Mouse (Mus musculus) embryonic facial prominence, embryonic 10.5 days (tissue): Measurements from ENCODE around the gene Ryr1. TPM values are rescaled to one million over a fixed set of nuclear protein-coding genes. Genes with fewer than 3 reads are reported as not detected.

Source experiments
- DNase-seq: peaks from one replicate; pipeline ENCODE4 v3.0.0-alpha.2; 2017; ENCODE audit warnings: low spot score
- H3K27ac ChIP-seq: fragments of 300-500 bp; sonication (generic); replicated peaks from 2 replicates; pipeline ENCODE4 v1.5.1; 2016; ENCODE audit warnings: mild to moderate bottlenecking
- H3K27me3 ChIP-seq: fragments of 300-500 bp; sonication (generic); replicated peaks from 2 replicates; pipeline ENCODE4 v1.6.1; 2016; ENCODE audit warnings: low read depth, mild to moderate bottlenecking; ENCODE audit not compliant: poor library complexity, severe bottlenecking
- H3K36me3 ChIP-seq: fragments of 300-500 bp; sonication (generic); replicated peaks from 2 replicates; pipeline ENCODE4 v1.6.1; 2016; ENCODE audit warnings: mild to moderate bottlenecking, moderate library complexity
- H3K4me1 ChIP-seq: fragments of 300-500 bp; sonication (generic); 2 replicates; pipeline ENCODE4 v1.6.1; 2016
- H3K4me3 ChIP-seq: fragments of 300-500 bp; sonication (generic); 2 replicates; pipeline ENCODE4 v1.5.1; 2016; ENCODE audit warnings: mild to moderate bottlenecking, moderate library complexity
- H3K9me3 ChIP-seq: fragments of 300-500 bp; sonication (generic); 2 replicates; pipeline ENCODE4 v1.6.1; 2016; ENCODE audit warnings: mild to moderate bottlenecking
- WGBS: fragments of 180-500 bp; shearing (Covaris S2); methylation state at CpG from one replicate; pipeline ENCODE4 v1.1.7; 2016; 5-methylcytosine and 5-hydroxymethylcytosine counted together
- polyA plus RNA-seq: library from polyadenylated mRNA; unstranded; fragments of >200 nt; fragmentation: Nextera tagmentation; extraction: Ambion mirVana; gene quantifications from 2 replicates; pipeline ENCODE4 v1.2.1, GENCODE M21; 2016

Gene Ryr1
- polyA plus RNA-seq, 1 experiment from 2014 or later, result 1.8 TPM

DNA sequence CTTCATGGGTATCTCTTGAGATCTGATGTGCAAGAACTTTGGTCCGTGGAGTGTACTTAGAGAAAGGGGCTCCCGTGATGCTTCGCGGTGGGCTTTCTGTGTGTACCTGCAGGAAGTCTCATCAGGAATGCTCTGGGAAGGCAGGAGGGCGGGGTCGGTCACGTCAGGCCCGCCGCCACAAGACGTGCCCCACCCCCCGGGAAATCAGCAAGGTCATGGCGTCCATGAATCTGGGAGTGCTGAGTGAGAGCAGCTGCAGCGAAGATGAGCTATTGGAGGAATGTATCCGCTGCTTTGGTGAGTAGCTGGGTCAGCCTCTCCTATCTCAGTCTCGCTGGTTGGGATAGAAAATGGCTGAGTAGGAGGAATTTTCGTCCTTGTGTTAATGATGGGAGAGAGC, 12.4 kb upstream of the Ryr1 start:
- H3K27me3 ChIP-seq, result peaks cover 24% of the 10 kb centered on the region; the same call in 1 of the 2 replicates
- no peak overlapping the region for H3K27ac ChIP-seq
- H3K36me3 ChIP-seq, result no peaks in the 10 kb centered on the region
- WGBS, result 44% methylated on average over 16 of the region's 16 CpGs
- no peaks in the 10 kb centered on the region for H3K9me3 ChIP-seq
- peaks cover 24% of the 10 kb centered on the region for H3K4me1 ChIP-seq
- no peak for DNase-seq
- H3K4me3 ChIP-seq, result no peak overlapping the region

DNA sequence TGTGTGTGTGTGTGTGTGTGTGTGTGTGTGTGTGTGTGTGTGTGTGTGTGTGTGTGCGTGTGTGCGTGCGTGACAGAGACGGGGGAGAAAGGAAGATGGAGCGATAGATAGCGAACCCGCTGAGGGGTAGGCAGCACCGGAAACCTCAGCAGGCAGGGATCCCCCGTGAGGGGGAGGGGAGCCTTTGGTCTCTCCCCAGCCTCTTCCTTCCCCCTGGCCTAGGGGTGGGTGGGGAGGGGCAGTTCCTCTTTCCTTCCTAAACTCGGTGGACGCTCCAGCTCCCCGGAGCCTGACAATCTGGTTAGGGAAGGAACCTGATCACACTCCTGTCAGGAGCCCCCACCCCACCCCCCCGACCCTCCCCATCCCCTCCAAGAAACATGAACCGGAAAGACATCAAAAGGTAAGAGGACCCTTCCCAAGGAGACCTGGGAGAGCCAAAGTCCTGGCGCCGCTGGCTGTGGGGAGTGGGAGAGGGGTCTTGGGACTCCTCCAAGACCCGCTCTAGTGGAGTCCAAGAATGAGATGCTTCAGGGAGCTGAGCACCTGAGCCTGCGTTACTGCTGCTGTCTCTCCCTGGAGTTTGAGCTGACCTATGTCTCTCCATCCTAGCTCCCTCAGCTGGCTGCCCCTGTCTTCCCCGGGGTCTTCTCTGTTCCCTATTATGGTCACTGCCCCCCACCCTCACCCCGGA, 9.9 kb upstream of the Ryr1 start, which contains the start of gene Rasgrp4:
Gene Rasgrp4 (plus strand): TSS at position 159 of the 694 bp plus-strand sequence.
- no peaks in the 10 kb centered on the region for H3K9me3 ChIP-seq
- H3K36me3 ChIP-seq, result no peaks in the 10 kb centered on the region
- peak within 1 kb of the TSS; percentile 16; the same call in 1 of the 2 replicates for H3K27ac ChIP-seq
- H3K27me3 ChIP-seq, result peaks cover 24% of the 10 kb centered on the region; the same call in 1 of the 2 replicates
- DNase-seq, result peak; percentile 65
- under 1% methylated on average over 18 of the region's 20 CpGs for WGBS
- peak within 1 kb of the TSS; percentile 57 for H3K4me3 ChIP-seq
- H3K4me1 ChIP-seq, result peaks cover 24% of the 10 kb centered on the region

DNA sequence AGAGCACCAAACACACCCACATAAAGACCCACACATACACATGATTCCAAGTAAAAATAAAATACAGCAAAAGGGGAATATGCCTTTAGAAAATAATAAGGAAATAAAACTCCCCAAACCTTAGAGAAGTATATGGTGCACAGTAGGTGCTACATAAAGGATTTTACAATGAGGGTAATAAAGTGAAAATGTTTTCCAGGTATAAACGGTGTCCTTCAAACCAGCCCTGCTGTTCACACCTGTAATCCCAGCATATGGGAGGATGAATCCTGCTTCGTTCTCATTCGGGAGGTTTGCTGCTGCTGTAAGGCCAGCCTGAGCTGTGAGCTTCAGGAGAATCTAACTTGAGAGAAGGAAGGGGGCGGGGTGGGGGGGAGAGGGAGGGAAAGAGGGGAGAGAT, 9.3 kb upstream of the Ryr1 start:
- DNase-seq, result no peak
- peak overlapping the region; percentile 57 for H3K4me3 ChIP-seq
- WGBS, result 8% methylated on average over 4 of the region's 4 CpGs
- H3K27me3 ChIP-seq, result peaks cover 24% of the 10 kb centered on the region; the same call in 1 of the 2 replicates
- H3K9me3 ChIP-seq, result no peaks in the 10 kb centered on the region
- peaks cover 24% of the 10 kb centered on the region for H3K4me1 ChIP-seq
- 0 out of 2 replicates have a peak overlapping the region, but pooled peaks have one; percentile 16 for H3K27ac ChIP-seq
- no peaks in the 10 kb centered on the region for H3K36me3 ChIP-seq

DNA sequence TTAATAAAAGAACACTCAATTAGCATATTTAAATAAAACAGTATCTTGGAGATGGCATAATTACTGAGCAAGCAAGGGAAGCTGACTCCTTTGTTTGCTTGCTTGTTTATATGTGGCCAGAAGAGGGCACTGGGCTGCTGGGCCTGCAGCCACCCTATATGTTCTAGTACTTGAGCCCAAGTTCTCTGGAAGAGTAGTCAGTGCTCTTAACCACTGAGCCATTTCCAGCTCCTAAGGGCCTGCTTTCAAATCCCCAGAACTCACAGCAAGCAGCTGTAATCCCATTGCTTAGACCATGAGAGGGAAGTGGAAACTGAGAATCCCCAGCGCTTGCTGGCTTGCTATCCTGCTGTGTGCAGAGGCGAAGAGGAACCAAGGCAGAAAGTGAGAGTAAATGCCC, 3.7 kb upstream of the Ryr1 start:
- no peaks in the 10 kb centered on the region for H3K9me3 ChIP-seq
- WGBS, result 42% methylated on average over 2 of the region's 2 CpGs
- peaks cover 14% of the 10 kb centered on the region; the same call in 1 of the 2 replicates for H3K27me3 ChIP-seq
- no peak overlapping the region for H3K27ac ChIP-seq
- no peak overlapping the region for H3K4me3 ChIP-seq
- no peaks in the 10 kb centered on the region for H3K36me3 ChIP-seq
- peaks cover 23% of the 10 kb centered on the region for H3K4me1 ChIP-seq
- DNase-seq, result peak; percentile 32

DNA sequence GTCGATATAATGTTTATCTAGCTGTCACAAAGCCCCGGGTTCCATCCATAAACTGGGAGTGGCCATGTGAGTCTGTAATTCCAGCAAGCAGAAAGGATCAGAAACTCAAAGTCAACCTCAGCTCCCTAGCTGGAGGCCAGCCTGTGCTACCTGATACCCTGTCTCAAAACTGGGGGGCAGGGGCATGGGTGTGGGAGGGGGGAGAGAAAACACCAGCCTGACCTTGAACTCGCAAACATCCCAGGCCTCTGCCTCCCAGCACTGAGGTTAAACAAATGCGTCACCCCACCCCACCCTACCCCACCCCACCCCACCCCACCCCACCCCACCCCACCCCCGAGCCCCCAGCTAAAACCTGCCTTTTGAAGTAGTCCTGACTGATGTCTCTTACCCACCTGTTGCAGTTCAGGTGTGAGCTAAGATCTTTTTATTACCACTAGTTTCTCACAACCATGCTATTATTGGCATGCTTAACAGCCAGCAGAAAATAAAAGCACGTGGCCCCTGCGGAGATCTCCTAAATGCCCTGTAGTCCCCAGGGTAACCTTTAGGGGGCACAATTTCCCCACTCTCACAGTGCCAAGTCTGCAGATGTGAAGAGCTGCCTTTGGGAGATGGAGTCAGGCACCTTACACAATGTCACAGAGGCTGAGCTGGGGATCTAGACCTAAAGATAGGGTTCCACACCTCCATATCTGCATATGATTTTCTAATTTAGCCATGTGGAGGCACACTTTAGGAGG, 1.4 kb upstream of the Ryr1 start:
- Histone ChIP-seq H3K36me3 (no peaks in the 10 kb centered on the region), H3K27me3 (peaks cover 14% of the 10 kb centered on the region; the same call in 1 of the 2 replicates), H3K9me3 (no peaks in the 10 kb centered on the region), H3K27ac (no peak overlapping the region), H3K4me3 (no peak overlapping the region), H3K4me1 (peaks cover 27% of the 10 kb centered on the region)
- peak; percentile 73 for DNase-seq
- WGBS, result 35% methylated on average over 7 of the region's 7 CpGs

DNA sequence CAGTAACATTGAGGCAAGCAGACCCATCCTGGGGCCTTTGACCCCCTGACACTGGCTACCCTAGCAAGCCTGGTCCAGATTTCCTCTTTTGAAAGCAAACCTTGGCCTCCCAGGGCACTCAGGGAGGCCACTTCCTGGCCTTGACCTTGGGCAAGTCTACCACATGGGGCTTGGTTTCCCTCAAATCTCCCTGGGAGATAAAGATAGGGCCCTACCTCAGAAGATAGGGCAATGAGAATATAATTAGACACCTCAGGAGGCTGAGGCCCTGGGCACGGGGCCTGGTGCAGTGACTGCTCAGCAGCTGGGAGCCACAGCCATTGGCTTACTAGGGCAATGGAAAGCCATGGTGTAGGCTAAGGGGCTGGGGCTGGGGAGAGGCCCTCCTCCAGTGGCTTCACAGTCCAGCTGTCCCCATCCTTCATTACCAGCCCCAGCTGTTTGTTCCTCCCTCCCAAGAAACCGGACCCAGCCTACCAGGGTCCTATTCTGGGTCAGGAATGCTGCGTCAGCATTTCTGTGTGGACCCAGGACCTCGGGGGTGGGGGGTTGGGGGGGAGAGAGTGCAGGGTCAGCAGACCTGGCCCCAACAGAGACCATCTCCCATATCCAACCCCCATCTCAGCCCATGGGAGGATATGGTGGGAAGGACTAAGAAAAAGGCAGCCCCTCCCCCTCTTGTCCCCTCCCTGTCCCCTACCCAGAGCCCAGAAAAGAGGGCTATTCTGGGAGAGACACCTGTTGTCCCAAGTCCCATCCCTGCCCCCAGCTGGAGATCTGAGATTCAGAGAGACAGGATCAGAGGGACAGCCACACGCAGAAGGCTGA, 1.2 kb downstream of the Ryr1 start:
- Histone ChIP-seq H3K27ac (no peak overlapping the region), H3K27me3 (peaks cover 18% of the 10 kb centered on the region; the same call in 1 of the 2 replicates), H3K36me3 (no peaks in the 10 kb centered on the region), H3K4me1 (peaks cover 27% of the 10 kb centered on the region), H3K9me3 (no peaks in the 10 kb centered on the region), H3K4me3 (peak overlapping the region; percentile 62)
- peak; percentile 20 for DNase-seq
- 54% methylated on average over 5 of the region's 5 CpGs for WGBS

DNA sequence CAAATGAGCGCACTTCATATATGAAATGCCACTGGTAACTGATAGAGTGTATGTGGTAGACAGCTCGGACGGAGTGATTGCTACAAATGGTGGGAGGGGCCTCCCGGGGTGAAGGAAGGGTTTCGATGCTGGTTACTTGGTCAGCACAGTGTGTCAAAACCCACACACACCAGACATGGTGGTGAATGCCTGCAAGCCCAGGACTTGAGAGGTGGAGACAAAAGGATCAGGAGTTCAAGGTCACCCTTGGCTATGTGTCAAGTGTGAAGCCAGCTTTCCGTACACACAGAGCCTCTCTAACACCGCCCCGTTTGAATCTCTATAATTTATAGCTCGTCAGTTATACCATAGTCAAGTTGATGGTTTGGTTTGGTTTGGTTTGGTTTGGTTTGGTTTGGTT, 2.2 kb downstream of the Ryr1 start:
- Histone ChIP-seq H3K4me1 (peaks cover 36% of the 10 kb centered on the region), H3K36me3 (no peaks in the 10 kb centered on the region), H3K9me3 (no peaks in the 10 kb centered on the region), H3K27ac (no peak overlapping the region), H3K4me3 (no peak overlapping the region), H3K27me3 (peaks cover 23% of the 10 kb centered on the region; the same call in 1 of the 2 replicates)
- 93% methylated on average over 9 of the region's 9 CpGs for WGBS
- DNase-seq, result no peak

DNA sequence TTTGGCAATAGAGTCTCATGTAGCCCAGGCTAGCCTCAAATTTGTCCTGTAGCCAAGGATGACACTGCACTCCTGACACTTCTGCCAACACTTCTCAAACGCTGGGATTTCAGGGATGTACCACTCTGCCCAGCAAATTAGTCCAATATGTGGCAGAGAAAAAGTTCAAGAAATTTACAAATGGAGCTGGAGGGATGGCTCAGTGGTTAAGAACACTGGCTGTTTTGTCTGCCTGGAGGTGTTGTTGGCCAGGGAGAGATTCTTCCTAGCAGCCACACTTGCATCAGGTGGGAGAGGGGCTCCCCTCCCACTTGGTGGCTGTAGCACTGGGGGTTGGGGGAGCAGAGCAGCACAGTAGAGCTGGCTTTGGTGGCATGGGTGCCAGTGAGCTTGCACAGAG, 5.5 kb downstream of the Ryr1 start:
- Histone ChIP-seq H3K4me1 (peaks cover 29% of the 10 kb centered on the region), H3K27ac (no peak overlapping the region), H3K4me3 (no peak overlapping the region), H3K27me3 (peaks cover 19% of the 10 kb centered on the region; the same call in 1 of the 2 replicates), H3K36me3 (no peaks in the 10 kb centered on the region), H3K9me3 (no peaks in the 10 kb centered on the region)
- WGBS, result 47% methylated on average over 1 of the region's 1 CpGs
- no peak for DNase-seq

DNA sequence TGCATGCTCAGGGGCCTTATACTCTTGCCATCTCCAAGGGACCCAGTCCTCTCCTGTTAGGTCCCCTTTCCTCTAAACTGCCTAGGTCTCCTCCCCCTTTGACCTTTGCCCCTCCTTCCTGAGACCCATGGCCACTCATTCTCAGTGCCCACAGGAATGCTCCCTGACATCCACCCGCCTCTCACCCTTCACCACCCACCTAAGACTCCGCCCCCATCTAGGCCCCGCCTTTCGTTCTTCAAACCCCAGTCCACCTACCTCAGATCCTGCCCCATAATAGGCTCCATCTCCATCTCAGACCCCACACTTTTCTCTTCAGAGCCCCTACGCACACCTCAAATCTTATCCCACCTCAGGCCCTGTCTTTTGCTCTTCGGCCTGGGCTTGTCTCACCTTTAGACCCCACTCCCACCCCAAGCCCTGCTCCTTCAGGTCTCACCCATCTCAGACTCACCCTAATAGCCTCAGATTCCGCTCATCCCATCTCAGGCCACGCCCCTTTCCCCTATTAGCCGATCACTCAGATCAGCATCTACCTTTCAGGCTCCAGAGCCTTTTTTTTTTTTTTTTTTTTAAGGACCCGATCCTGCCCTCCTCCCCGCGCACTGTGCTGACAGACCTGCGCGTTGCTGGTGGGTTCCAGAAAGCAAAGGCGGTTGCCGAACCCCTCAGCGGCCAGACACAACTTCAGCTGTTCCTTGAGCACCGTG, 6.7 kb downstream of the Ryr1 start:
- Histone ChIP-seq H3K36me3 (no peaks in the 10 kb centered on the region), H3K27ac (no peak overlapping the region), H3K9me3 (no peaks in the 10 kb centered on the region), H3K27me3 (peaks cover 11% of the 10 kb centered on the region; the same call in 1 of the 2 replicates), H3K4me3 (no peak overlapping the region), H3K4me1 (peaks cover 23% of the 10 kb centered on the region)
- WGBS, result 10% methylated on average over 18 of the region's 18 CpGs
- no peak for DNase-seq

DNA sequence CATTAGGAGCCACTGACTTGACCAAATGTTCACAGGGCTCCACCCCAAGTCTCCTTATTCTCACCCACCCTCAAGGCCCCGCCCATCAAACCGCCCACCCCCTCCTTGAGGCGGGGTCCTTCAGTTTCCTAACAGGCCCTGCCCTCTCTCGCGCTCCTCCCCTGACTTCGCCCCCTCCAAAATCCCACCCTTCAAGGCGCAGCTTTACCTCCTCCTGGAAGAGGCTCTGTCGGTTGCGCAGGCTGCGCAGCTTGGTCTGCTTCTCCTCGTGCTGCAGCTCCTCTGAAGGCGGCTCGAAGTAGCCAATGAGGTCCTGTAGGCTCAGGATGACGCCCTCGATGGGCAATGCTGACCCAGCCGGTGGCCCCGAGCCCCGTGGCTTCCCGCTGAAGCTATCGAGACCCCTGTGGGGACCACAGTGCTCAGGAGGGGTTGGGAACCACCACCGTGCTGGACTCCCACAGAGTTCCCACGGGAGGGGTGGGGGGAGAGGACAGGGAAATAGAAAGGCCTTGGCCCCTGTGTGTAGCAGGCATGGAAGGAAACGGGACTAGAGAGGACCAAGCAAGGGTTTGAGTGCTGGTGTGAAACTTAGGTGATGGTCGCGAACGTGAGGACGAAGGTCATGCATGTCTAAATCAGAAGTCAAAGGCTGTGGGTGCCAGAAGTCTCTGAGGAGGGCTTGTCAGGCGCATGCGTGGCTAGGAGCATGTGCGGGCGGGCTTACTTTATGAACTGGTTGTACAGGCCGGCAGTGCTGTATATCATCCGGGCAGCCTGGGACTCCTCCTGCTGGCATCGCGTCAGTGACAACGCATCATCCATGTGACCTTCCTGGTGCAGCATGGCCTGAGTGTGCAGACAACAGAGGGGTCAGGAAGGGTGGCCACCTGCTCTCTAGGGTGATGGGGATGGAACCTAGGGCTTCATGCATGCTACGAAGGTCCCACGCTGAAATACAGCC, 15.7 kb downstream of the Ryr1 start:
- peaks cover 15% of the 10 kb centered on the region for H3K4me1 ChIP-seq
- WGBS, result 29% methylated on average over 38 of the region's 38 CpGs
- H3K36me3 ChIP-seq, result no peaks in the 10 kb centered on the region; the same call in 1 of the 2 replicates
- peak; percentile 66 for DNase-seq
- H3K4me3 ChIP-seq, result peak overlapping the region; percentile 41
- no peaks in the 10 kb centered on the region for H3K9me3 ChIP-seq
- peak overlapping the region; percentile 63 for H3K27ac ChIP-seq
- peaks cover 22% of the 10 kb centered on the region for H3K27me3 ChIP-seq
